Mouse (Mus musculus) G1E-ER4 (cell line): ENCODE data around the gene Pla2g12a. TPM values are rescaled to one million over a fixed set of nuclear protein-coding genes. Genes with fewer than 3 reads are reported as not detected.

Experiments used
- GATA1 ChIP-seq: IDR thresholded peaks from one replicate; pipeline ENCODE4 v1.8.0; 2012; ENCODE audit warnings: low read length, inconsistent platforms
- polyA plus RNA-seq: library from polyadenylated mRNA; stranded (reverse); fragments of >175 nt; gene quantifications from 2 replicates; pipeline ENCODE4 v1.2.3, GENCODE M21; 2012

Pla2g12a gene
- polyA plus RNA-seq, 1 experiment = 181 TPM

DNA sequence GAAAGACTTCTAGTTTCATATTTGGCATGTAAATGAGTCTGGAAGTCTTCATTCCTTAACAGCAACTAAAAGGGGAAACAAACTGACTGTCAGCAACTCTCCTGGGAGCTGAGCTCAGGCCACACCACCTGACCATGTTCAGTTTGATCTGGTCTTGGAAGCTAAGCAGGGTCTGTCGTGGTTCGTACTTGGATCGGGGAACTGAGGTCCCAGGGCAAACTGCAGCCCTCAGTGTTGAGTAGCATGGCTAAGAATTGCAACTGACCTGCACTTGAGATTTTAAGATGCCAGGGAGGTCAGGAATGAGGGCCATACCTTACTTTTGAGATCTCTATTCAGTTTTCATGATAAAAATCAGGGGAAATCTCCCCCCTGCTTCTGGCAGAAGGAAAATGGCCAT is 47.5 kb downstream of the Pla2g12a start:
- TF ChIP-seq GATA1 = no peak

- no peak for TF ChIP-seq GATA1
These were observed 51.9 kb downstream of the Pla2g12a start for GRCm38 (mm10) chr3:129930213-129930778.

GRCm38 (mm10) chr3:129932443-129932842 is 54.0 kb downstream of the Pla2g12a start:
- no peak for TF ChIP-seq GATA1

- TF ChIP-seq GATA1 = no peak
These were observed 58.2 kb downstream of the Pla2g12a start for GRCm38 (mm10) chr3:129936561-129936960.

DNA sequence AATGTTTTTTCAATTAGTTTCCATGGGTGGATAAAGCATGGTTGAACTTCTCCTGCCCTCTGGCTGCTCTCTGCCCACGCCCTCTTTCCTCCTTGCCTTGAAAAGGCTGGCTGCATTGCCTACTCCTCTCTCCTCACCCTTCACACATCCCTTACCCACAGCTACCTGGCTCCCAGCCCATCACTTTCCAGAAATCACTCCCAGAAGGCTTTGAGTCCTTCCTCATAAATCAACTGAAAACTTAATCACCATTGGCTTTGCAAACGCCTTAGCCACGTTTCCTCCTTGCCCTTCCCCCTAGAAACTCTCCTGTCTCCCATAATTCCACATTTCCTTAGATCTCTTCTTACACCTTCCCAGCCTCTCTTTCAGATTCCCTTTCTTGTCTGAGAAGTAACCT is 59.4 kb downstream of the Pla2g12a start:
- no peak for TF ChIP-seq GATA1

GRCm38 (mm10) chr3:129939058-129939457 is 60.7 kb downstream of the Pla2g12a start:
- no peak for TF ChIP-seq GATA1

DNA sequence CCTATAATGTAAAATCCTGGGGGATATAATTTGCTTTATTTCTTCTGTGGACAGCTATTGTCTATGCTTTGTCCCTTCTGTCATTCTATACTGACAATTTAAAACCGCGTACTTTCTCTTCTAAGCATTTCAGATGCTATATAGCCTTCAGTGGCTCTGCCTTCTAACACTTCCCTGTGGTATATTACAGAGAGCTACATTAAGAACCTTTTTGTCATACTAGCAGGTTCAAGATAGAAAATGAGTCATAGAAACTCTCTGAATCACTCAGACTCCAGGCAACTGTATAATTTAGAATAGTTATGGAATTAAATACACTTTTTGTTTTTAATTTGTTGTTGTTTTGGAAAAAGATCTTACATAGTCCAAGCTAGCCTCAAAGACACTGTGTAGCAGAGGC is 62.4 kb downstream of the Pla2g12a start:
- TF ChIP-seq GATA1 = no peak

- no peak for TF ChIP-seq GATA1
These were observed 62.9 kb downstream of the Pla2g12a start for GRCm38 (mm10) chr3:129941291-129941690.

DNA sequence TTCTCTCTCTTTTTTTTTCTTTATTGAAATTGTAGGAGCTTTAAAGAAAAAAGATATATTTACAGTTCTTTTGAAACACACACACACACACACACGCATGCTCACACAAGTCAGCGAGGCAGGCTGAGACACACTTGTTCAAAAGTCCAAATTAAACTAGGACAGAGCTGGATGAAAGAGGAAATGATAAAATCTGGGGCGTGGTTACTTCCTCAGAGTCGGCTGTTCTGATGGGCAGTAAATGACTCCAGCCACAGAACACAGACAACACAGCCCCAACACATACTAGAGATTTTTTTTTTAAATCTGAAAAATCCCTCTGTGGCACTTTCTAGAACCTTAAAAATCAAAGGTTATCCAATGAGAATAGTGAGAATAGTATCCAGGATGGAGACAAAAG is 65.4 kb downstream of the Pla2g12a start:
- TF ChIP-seq GATA1 = no peak

Other genes with a start within 250 kb of the Pla2g12a start
- gene Egf, start 123.3 kb upstream of the Pla2g12a start, polyA plus RNA-seq = 0.98 and 1.5 TPM in 2 replicates
- not detected in 2 replicates for gene Lrit3, start 74.6 kb upstream of the Pla2g12a start, polyA plus RNA-seq
- gene Rrh, start 56.0 kb upstream of the Pla2g12a start, polyA plus RNA-seq = not detected in 2 replicates
- gene Gar1, start 47.2 kb upstream of the Pla2g12a start, polyA plus RNA-seq = 133 and 197 TPM in 2 replicates
- not detected in 2 replicates for gene Cfi, start 42.7 kb upstream of the Pla2g12a start, polyA plus RNA-seq
- gene Casp6, start 22.8 kb downstream of the Pla2g12a start, polyA plus RNA-seq = 15.5 and 21.0 TPM in 2 replicates
- not detected in 2 replicates for gene Mcub, start 91.6 kb downstream of the Pla2g12a start, polyA plus RNA-seq
- 78.5 and 116 TPM in 2 replicates for gene Sec24b, start 182.9 kb downstream of the Pla2g12a start, polyA plus RNA-seq